Mouse (Mus musculus) megakaryocyte, embryonic 14.5 days (primary cell): ENCODE measurements at regions not wholly inside any gene's neighbourhood (a gene's known extent, or its start where the extent isn't known, plus 50 kb on each side); places are given as distances from the start of the nearest gene placed in this dataset.

Source experiments
- H3K27me3 ChIP-seq: replicated peaks from 2 replicates; pipeline ENCODE3; 2012; ENCODE audit warnings: inconsistent platforms
- H3K36me3 ChIP-seq: replicated peaks from 2 replicates; pipeline ENCODE3; 2012; ENCODE audit warnings: low read length, inconsistent platforms, mixed read lengths
- H3K4me1 ChIP-seq: 2 replicates; pipeline ENCODE4 v1.6.1; 2012; ENCODE audit warnings: inconsistent platforms
- H3K4me3 ChIP-seq: replicated peaks from 2 replicates; pipeline ENCODE3; 2012; ENCODE audit warnings: moderate library complexity, mild to moderate bottlenecking, inconsistent platforms
- H3K9me3 ChIP-seq: 2 replicates; pipeline ENCODE4 v1.6.1; 2012; ENCODE audit warnings: inconsistent platforms
- FLI1 ChIP-seq: IDR thresholded peaks from 2 replicates; pipeline ENCODE4 v1.6.1; 2012; ENCODE audit warnings: low read length, inconsistent platforms, mixed read lengths
- GATA1 ChIP-seq: IDR thresholded peaks from 3 replicates; pipeline ENCODE4 v1.6.1; 2012; ENCODE audit warnings: mixed read lengths, low read length, inconsistent platforms, borderline replicate concordance

DNA sequence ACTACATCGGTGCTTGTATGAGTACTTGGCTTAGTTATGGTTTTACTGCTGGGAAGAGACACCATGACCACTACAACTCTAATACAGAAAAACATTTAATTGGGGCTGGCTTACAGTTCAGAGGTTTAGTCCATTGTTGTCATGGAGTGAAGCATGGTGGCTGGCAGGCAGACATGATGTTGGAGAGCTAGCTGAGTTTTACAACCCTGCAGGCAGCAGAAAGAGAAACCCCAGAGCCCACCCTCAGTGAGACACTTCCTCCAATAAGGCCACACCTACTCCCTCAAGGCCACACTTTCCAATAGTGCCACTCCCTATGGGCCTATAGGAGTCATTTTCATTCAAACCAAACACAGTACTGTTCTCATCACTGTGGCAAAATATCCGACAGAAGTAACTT, 232.5 kb downstream of the Cd47 start:
- Histone ChIP-seq H3K9me3 (no peaks in the 10 kb centered on the region), H3K27me3 (no peaks in the 10 kb centered on the region), H3K4me3 (no peak overlapping the region), H3K36me3 (no peaks in the 10 kb centered on the region), H3K4me1 (peaks cover 21% of the 10 kb centered on the region)
- TF ChIP-seq FLI1 (no peak), GATA1 (no peak)

DNA sequence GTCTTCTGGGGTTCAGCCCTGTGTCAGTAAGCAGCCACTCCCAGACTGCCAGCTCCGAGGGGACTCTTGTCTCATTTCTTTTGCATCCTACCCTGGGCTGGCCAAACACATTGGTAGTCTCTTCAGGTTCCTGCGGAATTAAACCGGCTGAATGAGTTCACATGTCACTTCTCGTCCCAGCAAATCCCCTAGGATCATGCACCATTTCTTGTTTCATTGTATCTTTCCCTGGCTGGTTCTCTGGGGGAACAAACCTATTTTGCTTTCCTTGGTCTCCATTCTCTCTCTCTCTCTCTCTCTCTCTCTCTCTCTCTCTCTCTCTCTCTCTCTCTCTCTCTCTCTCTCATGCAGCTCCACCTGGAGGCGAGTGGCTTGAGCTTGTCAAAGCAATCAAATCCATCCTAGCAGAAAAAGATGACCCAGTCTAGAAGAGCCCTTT, 236.0 kb downstream of the Cd47 start:
- Histone ChIP-seq H3K4me3 (no peak overlapping the region), H3K27me3 (no peaks in the 10 kb centered on the region), H3K4me1 (peaks cover 8% of the 10 kb centered on the region), H3K36me3 (no peaks in the 10 kb centered on the region), H3K9me3 (0 out of 2 replicates have a peak, but pooled peaks cover 5% of the 10 kb centered on the region)
- no peak for TF ChIP-seq GATA1
- TF ChIP-seq FLI1: no peak

DNA sequence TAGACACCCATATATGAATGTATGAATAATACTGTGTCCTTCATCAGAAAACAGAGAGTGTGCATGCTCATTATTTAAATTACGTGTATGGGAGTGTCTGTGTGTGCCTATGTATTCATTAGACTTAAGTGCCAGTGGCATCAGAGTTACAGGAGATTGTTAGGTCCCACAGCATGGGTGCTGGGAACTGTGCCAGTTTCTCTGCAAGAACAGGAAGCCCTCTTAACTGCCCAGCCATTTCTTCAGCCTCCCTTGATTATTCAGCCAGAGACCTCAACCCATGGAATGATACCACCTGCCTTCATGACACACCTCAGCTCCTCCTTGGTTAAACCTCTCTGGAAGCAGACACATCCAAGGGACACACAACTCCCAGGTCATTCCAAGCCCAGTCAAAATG, 243.8 kb downstream of the Cd47 start:
- TF ChIP-seq FLI1 (no peak), GATA1 (no peak)
- Histone ChIP-seq H3K4me1 (peaks cover 35% of the 10 kb centered on the region), H3K27me3 (no peaks in the 10 kb centered on the region), H3K36me3 (no peaks in the 10 kb centered on the region), H3K4me3 (no peak overlapping the region), H3K9me3 (0 out of 2 replicates have a peak, but pooled peaks cover 5% of the 10 kb centered on the region)

DNA sequence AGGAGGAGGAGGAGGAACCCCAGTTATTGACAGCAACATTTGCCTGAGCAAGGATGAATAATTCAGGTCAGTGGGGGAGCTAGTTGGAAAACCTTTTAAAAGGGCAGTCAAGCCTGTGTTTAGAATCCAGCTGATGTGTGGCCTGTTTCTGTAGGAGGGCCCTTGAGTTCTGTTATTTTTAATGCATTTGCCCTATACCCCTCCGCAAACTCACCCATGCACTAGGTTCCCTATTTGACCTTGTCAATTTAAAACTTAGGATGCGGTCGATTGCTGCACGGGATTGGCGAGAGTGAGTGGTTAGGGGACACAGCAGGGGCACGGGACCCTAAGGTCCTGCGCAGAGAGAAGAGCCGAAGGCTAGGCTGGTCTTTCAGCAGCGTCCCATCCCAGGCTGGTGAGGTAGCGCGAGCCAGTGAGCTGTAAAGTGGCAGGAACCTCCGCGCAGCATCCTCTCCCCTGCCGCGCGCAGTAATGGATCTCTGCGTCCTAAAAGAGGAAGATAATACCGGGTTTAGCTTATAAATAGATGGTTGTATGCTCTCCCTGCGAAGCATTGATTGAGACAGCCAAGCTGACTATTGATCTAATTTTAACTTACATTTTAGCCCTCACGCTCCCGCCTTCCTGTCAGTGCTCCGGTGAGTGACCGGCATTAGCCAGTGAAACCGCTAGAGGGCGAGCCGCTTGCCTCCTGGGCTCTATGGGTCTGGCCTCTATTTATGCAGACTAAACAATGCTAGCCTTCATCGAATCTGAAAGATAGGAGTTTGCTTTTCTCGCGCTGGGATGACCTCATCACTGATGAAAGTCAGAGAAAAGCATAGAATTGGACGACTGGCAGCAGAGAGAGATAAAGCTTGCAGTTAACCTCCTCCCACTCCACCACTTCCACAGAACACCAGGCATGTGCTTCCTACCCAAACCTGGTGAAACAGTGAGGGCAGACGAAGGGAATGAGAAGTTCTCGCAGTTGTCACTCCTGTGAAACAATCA, 245.5 kb downstream of the Cd47 start:
- peaks cover 39% of the 10 kb centered on the region for H3K4me1 ChIP-seq
- H3K4me3 ChIP-seq: peak overlapping the region; percentile 93
- H3K27me3 ChIP-seq: no peaks in the 10 kb centered on the region
- TF ChIP-seq FLI1: no peak
- TF ChIP-seq GATA1: no peak
- H3K36me3 ChIP-seq: no peaks in the 10 kb centered on the region
- H3K9me3 ChIP-seq: no peaks in the 10 kb centered on the region

DNA sequence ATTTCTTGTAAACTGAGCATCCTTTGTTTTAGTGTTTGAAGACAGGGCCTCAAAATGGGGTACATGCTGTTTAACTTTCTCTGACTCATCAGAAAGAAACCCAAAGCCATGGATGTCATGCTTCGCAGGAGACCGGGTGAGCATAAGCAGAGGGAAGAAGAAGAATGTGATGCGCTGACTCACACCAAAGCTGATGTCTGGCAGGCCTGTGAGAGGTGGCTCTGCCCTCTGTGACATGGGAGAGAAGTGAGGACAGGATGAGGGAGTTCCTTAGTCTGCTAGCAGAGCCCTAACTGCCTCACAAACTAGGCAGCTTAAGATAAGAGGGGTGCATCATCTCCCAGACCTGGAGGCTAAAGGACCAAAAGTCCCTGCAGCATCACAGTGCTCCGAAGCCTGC, 263.2 kb downstream of the Cd47 start:
- TF ChIP-seq GATA1: no peak
- no peak for TF ChIP-seq FLI1
- peaks cover 3% of the 10 kb centered on the region; the same call in 1 of the 2 replicates for H3K9me3 ChIP-seq
- H3K36me3 ChIP-seq: peaks cover 15% of the 10 kb centered on the region
- H3K4me3 ChIP-seq: peak overlapping the region; percentile 19
- no peaks in the 10 kb centered on the region for H3K27me3 ChIP-seq
- H3K4me1 ChIP-seq: peaks cover 50% of the 10 kb centered on the region

DNA sequence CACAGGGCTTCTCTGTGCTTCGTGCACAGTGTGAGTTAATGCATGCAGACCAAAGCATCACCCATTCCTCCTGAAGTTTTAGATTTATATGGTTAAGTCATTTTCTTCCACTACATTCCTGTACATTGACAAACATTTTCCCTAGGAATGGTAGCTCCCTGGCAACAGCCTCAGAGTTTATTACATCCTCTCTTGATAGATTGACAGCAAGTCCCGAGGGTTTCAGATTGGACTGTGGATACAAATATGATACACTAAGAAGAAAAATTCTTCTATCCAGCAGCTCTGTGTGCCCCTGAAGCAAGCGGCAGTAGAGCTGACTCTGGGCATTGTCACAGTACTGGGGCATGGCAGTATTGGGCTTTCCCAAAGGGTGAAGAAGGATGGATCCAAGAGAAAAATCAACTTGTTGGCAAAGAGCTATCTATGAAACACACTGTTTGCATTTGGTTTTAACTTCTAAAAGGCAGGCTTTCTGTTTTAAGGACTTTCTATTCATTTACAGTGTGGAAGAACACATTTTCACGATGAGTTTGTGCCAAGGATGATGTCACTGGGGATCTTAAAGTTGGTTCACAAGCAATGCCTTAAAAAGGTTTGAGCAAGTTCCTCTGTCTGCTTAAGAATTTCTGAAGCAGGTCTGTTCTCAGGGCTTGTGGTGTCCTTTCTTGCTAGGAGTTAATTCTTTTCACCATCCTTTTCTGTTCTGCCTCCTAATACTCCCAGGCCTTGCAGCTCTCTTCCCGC, 265.2 kb downstream of the Cd47 start:
- Histone ChIP-seq H3K4me1 (peaks cover 69% of the 10 kb centered on the region), H3K36me3 (peaks cover 12% of the 10 kb centered on the region), H3K27me3 (no peaks in the 10 kb centered on the region), H3K4me3 (no peak overlapping the region), H3K9me3 (peaks cover 3% of the 10 kb centered on the region; the same call in 1 of the 2 replicates)
- TF ChIP-seq GATA1: no peak

DNA sequence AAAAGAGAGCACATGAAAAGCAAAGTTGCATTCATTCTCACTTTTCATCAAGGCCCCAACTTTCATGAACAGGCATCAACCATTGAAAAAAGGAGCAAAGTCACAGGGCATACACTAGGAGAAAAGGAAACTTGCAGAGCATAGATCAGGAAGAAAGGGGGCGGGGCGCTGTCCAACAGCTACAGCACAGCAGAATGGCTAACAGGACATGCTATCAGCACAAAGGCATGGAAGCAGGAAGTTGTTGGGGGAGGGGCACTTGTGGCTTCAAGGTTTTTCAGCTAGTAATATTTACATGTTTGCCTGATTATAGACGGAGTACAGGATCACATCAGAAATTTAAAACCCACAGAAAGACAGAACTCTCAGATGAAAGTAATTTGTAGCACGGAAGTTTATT, 268.7 kb downstream of the Cd47 start:
- Histone ChIP-seq H3K4me1 (peaks cover 75% of the 10 kb centered on the region), H3K27me3 (no peaks in the 10 kb centered on the region), H3K4me3 (peak overlapping the region; percentile 81), H3K36me3 (peaks cover 12% of the 10 kb centered on the region), H3K9me3 (peaks cover 3% of the 10 kb centered on the region; the same call in 1 of the 2 replicates)
- TF ChIP-seq GATA1 (peak; percentile 68; the same call in 1 of the 3 replicates), FLI1 (peak; percentile 31; the same call in 1 of the 2 replicates)

DNA sequence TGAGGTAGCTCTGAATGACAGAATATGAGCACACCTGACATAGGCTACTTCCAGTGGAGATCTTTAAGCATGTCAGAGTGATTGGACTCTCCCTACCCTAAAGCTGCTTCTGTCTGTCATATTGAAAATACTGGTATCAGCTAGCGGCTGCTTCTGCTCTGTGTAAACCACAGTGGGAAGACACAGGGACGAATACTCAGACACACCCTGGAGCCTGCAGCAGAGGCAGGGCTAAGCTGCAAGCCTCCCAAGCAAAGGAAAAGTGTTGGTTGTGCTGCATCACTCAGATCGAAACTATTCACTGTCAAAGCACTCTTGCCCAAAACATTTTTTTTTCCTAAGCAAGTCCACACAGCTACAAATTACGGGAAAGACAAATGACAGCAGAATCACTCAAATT, 270.4 kb downstream of the Cd47 start:
- TF ChIP-seq GATA1 (no peak), FLI1 (no peak)
- peaks cover 3% of the 10 kb centered on the region; the same call in 1 of the 2 replicates for H3K9me3 ChIP-seq
- H3K4me3 ChIP-seq: peak overlapping the region; percentile 86
- no peaks in the 10 kb centered on the region for H3K27me3 ChIP-seq
- H3K36me3 ChIP-seq: peaks cover 12% of the 10 kb centered on the region
- peaks cover 70% of the 10 kb centered on the region for H3K4me1 ChIP-seq

DNA sequence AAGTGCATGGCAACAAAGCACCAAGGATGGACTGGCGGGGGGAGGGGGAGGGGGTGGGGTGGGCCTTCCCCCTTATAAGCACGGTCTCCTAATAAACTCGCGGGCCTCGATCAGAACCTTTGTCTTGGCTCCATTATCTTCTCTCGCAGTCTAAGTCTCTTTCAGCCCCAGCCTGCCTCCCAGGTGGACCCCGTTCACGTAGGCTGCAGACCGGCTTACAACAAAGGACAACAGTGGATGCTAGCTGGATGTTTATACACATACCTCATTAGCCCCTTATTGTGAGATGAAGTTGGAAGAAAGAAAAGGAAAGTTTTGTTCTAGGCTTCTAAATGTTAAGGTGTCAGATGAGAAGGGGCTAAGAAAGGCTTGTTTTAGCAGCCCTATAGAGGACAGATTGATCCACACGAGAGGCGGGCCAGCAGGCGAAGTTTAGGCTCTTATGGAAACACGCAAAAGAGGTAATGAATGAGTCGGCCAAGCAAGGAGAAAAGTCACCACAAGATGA, 272.6 kb downstream of the Cd47 start:
- H3K27me3 ChIP-seq: no peaks in the 10 kb centered on the region
- H3K4me3 ChIP-seq: no peak overlapping the region
- H3K9me3 ChIP-seq: no peaks in the 10 kb centered on the region; the same call in 1 of the 2 replicates
- H3K36me3 ChIP-seq: peaks cover 4% of the 10 kb centered on the region
- TF ChIP-seq FLI1 (no peak), GATA1 (no peak)
- H3K4me1 ChIP-seq: peaks cover 53% of the 10 kb centered on the region
